Mouse (Mus musculus): ENCODE measurements at regions not wholly inside any gene's neighbourhood (a gene's known extent, or its start where the extent isn't known, plus 50 kb on each side); places are given as distances from the start of the nearest gene placed in this dataset.

- no peak for DNase-seq (ENCODE audit: low spot score)
Measured at GRCm38 (mm10) chr12:99643016-99643415, 79.6 kb upstream of the Foxn3 start.

GRCm38 (mm10) chr12:99642131-99642895 is 78.9 kb upstream of the Foxn3 start:
- peak; percentile 18 for DNase-seq (ENCODE audit: low spot score)

DNA sequence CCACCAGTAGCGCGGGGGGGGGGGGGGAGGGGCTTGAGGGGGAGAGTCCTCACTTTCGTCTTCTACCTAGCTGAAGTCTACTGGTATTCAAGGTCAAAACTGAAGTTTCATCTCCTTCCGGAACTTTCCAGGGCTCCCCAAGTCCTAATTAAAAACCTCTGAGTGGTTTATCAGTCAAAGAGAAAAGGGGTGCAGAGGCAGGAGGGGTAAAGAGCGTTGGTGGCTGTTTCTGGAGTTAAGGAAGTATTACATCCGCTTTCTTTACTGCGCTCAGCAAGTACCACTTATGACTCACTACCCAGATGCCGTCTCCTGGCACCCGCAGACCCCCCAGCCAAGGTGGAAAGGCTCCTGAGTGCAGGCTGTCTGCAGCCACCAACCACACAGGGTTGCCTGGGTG is 77.9 kb upstream of the Foxn3 start:
- DNase-seq (ENCODE audit: low spot score), result peak; percentile 43

- peak; percentile 60 for DNase-seq (ENCODE audit: low spot score)
Measured at GRCm38 (mm10) chr12:99640214-99641151, 77.1 kb upstream of the Foxn3 start.

- DNase-seq (ENCODE audit: low spot score), result no peak
Measured at GRCm38 (mm10) chr12:99639847-99640213, 76.4 kb upstream of the Foxn3 start.

DNA sequence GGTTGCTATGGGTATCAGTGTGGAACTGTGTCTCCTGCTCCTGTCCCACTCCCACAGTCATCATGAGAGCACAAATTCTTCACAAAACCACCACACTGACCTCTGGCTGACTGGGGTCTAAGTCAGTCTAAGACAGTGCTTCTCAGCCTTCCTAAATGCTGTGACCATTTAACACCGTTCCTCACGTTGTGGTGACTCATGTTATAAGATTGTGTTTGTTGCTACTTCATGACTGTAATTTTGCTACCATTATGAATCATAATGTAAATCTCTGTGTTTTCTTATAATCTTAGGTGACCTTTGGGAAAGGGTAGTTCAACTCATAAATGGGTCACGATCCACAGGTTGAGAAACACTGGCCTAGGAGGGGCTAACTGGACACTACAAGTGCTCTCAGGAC is 75.7 kb upstream of the Foxn3 start:
- no peak for DNase-seq (ENCODE audit: low spot score)

GRCm38 (mm10) chr12:99637986-99638385 is 74.6 kb upstream of the Foxn3 start:
- DNase-seq (ENCODE audit: low spot score), result no peak

- DNase-seq (ENCODE audit: low spot score), result no peak
Measured at GRCm38 (mm10) chr12:99636234-99636633, 72.9 kb upstream of the Foxn3 start.

GRCm38 (mm10) chr12:99635361-99635760 is 72.0 kb upstream of the Foxn3 start:
- DNase-seq (ENCODE audit: low spot score), result no peak

DNA sequence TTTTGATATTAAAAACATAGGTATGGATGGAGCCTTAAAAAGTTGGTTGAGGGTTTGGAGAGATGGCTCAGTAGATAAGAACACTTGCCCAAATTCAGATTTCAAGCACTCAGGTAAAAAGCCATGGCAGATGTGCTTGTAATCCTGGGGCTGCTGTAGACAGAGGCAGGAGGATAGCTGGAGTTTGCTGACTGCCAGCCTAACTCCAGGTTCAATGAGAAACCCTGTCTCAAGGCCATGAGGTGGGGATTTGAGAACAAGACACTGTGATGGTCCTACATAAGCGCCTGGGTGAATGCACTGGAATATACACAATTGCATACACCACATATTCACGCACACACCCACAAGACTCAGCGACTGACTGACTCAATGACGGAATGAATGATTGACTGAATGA is 71.3 kb upstream of the Foxn3 start:
- DNase-seq (ENCODE audit: low spot score), result no peak

DNA sequence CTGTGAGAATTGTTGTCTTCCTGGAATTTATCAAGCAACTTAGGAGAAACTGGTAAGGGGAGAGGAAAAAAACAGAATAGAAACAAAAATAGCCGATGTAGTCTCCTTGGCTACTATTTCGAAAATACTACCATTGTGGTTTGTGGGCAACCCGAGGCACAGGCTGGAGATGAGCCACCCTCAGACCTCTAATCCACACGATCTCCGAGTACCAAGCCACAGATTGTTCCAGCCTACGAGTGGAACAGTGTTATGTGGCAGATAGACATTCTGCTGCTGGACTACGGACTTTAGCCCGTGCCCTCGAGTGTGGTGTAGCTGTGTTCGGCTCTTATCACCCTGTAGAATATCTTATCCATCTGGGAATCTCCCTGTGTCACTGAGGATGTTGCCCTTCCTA is 70.3 kb upstream of the Foxn3 start:
- DNase-seq (ENCODE audit: low spot score), result peak; percentile 18

GRCm38 (mm10) chr12:99632988-99633387 is 69.6 kb upstream of the Foxn3 start:
- DNase-seq (ENCODE audit: low spot score), result no peak

GRCm38 (mm10) chr12:99629606-99630005 is 66.2 kb upstream of the Foxn3 start:
- DNase-seq (ENCODE audit: low spot score), result no peak

GRCm38 (mm10) chr12:99628421-99628820 is 65.0 kb upstream of the Foxn3 start:
- DNase-seq (ENCODE audit: low spot score), result no peak

DNA sequence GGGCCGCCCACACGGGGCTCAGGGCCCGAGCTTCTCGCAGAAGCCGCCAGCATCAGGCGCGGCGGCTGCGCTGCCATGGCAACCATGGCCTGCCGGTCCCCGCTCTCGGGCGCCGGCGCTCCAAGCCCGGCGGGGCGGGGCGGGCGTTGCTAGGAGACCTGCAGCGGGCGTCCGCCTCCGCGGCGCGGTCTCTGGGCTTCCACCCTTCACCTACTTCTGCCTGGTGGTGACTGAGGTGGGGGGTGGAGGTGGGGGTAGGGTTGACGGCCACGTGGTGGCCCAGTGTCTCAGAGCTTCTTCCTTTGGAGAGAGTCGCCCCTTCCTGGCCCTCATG is 64.5 kb upstream of the Foxn3 start:
- DNase-seq (ENCODE audit: low spot score), result peak; percentile 90

- DNase-seq (ENCODE audit: low spot score), result peak; percentile 40
Measured at GRCm38 (mm10) chr12:99627201-99627897, 64.0 kb upstream of the Foxn3 start.

- DNase-seq (ENCODE audit: low spot score), result no peak
Measured at GRCm38 (mm10) chr12:99626147-99626546, 62.8 kb upstream of the Foxn3 start.

- no peak for DNase-seq (ENCODE audit: low spot score)
Measured at GRCm38 (mm10) chr12:99625094-99625493, 61.7 kb upstream of the Foxn3 start.

DNA sequence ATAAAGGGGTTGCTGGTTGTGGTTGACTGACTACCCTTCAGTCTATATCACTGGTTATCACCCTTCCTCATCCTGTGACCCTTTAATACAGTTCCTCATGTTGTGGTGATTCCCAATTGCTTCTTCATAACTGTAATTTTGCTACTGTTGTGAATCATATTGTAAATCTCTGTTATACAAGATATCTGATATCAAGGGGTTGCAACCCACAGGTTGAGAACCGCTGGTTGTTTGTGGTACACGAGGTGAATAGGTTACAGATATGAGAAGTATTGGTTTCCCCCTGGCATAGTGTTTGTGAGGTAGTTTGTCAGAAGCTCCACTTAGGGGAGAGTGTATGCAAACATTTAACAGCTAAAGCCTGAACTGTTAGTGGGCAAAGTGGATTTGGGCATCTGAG is 58.9 kb upstream of the Foxn3 start:
- no peak for DNase-seq (ENCODE audit: low spot score)

DNA sequence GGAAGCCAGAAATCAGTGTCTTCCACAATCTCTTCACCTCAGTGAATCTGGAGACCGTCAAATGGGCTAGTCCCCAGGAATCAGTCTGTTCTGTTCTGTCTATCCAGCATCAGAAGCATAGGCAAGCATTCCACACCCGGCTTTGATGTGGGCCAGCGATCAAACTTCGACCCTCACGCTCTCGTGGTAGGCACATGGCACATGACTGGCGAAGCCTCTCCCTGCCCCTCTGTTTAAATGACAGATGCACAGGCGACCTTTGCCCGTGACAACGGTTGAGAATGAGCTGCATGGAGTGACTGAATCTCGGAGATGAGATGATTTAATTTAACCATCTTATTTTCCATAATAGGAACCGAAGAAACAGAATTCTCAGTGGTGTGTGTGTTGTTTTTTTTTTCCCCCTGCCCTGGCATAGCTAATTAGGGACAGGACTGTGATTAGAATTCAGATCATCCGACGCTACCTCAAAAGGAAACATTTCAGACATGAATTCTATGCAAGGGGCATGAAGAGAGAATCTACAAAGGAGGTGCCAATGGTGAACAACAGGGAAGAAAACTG is 53.9 kb upstream of the Foxn3 start:
- DNase-seq (ENCODE audit: low spot score), result no peak

DNA sequence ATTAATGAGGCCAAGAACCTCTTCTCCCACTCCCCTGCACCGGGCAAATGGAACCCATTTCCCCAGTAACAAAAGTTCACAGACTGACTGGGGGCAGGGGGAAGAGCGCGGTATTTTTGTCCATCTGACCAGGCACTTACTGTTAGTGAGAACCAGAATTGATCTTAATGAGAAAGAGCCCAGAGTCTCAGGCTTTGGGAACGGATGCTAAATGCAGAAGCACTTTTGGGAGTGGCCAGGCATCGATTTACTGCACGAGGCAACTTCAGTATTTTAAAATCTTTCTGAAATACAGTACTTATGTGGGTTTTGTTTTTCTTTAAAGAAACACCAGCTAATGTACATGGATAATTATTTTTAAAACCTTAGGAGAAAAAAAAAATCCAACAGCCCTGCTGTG is 51.0 kb upstream of the Foxn3 start:
- DNase-seq (ENCODE audit: low spot score), result no peak

Measured in lung, postnatal 25 days (tissue).